Mouse (Mus musculus): ENCODE data around the gene Cirbp. TPM values are rescaled to one million over a fixed set of nuclear protein-coding genes. Genes with fewer than 3 reads are reported as not detected.
A peak's percentile ranks its signal among the peaks of the same experiment; 100 is the strongest.

Cirbp gene
- polyA plus RNA-seq, 1 experiment: 105 TPM

DNA sequence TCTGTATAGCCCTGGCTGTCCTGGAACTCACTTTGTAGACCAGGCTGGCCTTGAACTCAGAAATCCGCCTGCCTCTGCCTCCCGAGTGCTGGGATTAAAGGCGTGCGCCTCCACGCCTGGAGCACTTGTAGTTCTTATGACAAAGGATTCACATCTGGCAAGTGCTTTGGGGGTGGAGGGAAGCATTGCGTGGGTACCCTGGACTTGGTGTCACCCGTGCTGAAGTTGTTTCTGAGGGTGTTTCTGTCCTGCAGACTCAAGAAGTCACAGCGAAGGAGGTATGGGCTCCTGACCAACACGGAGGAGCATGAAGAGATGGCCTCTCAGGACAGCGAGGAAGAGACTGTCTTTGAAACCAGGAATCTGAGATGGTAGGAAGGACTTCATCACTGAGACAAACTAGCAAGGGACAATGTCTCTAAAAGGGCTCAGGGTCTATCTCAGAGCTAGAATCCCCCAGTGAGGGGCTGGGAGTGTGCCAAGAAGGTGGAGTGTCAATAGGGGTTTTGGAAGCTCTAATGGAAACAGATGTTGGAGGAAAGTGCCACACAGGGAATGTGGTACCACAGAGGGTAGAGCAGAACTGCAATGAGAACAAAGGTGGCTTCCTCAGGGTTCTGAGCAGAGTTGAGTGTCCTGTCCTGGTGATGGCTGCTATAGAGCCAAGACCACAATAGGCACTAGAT lies 8.3 kb downstream of the Cirbp start:
- Histone ChIP-seq H3K4me1 (ENCODE audit: control insufficient read depth, insufficient read depth, low read length) (peaks cover 23% of the 10 kb centered on the region), H3K27ac (ENCODE audit: control insufficient read depth, insufficient read depth, low read depth, low read length) (no peak overlapping the region), H3K4me3 (ENCODE audit: control insufficient read depth, low read depth, low read length) (no peak overlapping the region)

GRCm38 (mm10) chr10:80174705-80175104 lies 8.9 kb downstream of the Cirbp start:
- H3K36me3 ChIP-seq (ENCODE audit: control insufficient read depth, insufficient read depth, low read length): peaks cover 4% of the 10 kb centered on the region
- no peaks in the 10 kb centered on the region for H3K27me3 ChIP-seq (ENCODE audit: control insufficient read depth, insufficient read depth, low read length)
- TF ChIP-seq POLR2A (IDR thresholded peaks at IDR 0.05; ENCODE audit: control insufficient read depth, low read depth, low read length) (no peak), CTCF (IDR thresholded peaks at IDR 0.05; ENCODE audit: control insufficient read depth, insufficient read depth, insufficient replicate concordance, low read depth, low read length) (peak; percentile 38; the same call in 1 of the 2 replicates)
- H3K27ac ChIP-seq (ENCODE audit: control insufficient read depth, insufficient read depth, low read depth, low read length): no peak overlapping the region
- H3K4me3 ChIP-seq (ENCODE audit: control insufficient read depth, low read depth, low read length): no peak overlapping the region
- peaks cover 26% of the 10 kb centered on the region for H3K4me1 ChIP-seq (ENCODE audit: control insufficient read depth, insufficient read depth, low read length)

More for the DNA sequence above, 8.3 kb downstream of the Cirbp start:
- Histone ChIP-seq H3K36me3 (ENCODE audit: control insufficient read depth, insufficient read depth, low read length) (peaks cover 4% of the 10 kb centered on the region), H3K27me3 (ENCODE audit: control insufficient read depth, insufficient read depth, low read length) (no peaks in the 10 kb centered on the region)
- TF ChIP-seq CTCF (IDR thresholded peaks at IDR 0.05; ENCODE audit: control insufficient read depth, insufficient read depth, insufficient replicate concordance, low read depth, low read length): no peak

DNA sequence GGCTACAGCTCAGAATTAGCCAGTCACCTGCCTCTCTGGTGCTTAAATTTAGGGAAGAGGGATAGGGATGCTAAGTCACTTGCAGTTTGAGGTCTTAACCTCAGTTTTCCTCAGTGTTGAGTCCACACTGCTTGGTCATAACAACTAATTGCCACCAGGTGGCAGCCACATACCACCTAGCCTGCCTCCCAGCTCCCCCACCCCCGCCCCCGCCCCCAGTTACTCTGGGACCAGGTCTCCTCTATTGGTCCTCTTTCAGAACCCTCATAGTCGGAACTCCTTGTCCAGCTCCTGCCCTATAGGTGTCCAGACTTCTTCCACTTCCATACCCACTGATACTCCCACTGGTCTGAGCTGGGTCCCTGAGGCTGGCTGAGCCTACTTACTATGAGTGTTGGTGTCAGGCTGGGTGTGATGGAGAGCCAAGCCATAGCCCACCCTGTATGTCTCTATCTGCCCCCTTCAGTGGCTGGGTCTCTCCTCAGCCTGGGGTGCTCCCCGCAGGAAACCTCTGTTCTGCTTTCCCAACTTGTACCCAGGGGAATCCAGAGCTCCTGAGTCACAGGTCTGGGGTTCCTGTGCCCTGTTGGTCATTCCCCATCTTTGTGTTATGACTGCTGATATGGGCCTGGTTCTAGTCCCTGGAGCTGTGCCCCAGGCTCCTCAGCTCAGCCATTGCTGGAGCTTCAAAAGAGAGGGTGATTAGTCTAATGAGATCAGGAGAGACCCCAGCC lies 9.9 kb downstream of the Cirbp start:
- Histone ChIP-seq H3K4me1 (ENCODE audit: control insufficient read depth, insufficient read depth, low read length) (peaks cover 26% of the 10 kb centered on the region), H3K36me3 (ENCODE audit: control insufficient read depth, insufficient read depth, low read length) (peaks cover 2% of the 10 kb centered on the region; the same call in 1 of the 2 replicates), H3K4me3 (ENCODE audit: control insufficient read depth, low read depth, low read length) (no peak overlapping the region), H3K27me3 (ENCODE audit: control insufficient read depth, insufficient read depth, low read length) (no peaks in the 10 kb centered on the region), H3K27ac (ENCODE audit: control insufficient read depth, insufficient read depth, low read depth, low read length) (no peak overlapping the region)
- no peak for TF ChIP-seq POLR2A (IDR thresholded peaks at IDR 0.05; ENCODE audit: control insufficient read depth, low read depth, low read length)
- TF ChIP-seq CTCF (IDR thresholded peaks at IDR 0.05; ENCODE audit: control insufficient read depth, insufficient read depth, insufficient replicate concordance, low read depth, low read length): no peak; the same call in 1 of the 2 replicates

DNA sequence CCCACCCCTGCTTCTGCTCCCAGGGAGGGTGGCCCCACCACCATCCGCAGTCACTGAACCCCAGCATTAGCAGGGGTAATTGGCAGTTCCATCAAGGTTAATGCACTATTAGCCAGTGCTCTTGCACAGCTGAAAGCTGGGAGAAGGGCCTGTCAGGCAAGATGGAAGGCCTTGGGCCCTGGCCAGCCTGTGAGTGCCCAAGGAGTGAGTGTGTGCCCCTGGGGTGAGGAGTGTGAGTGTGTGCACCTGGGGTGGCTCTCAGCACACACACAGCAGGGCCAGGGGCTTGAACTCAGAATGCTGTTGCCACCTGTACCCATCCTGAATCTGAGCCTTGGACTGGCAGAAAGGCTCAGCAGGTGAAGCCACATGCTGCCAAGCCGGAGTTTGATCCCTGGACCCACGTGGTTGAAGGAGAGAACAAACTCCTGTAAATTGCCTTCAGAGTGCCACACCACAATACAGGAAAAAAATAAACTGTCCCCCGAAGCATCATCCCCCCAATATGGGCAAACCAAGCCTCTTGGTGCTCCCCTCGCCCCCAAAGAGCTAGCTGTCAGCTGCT lies 10.6 kb downstream of the Cirbp start:
- Histone ChIP-seq H3K36me3 (ENCODE audit: control insufficient read depth, insufficient read depth, low read length) (peaks cover under 1% of the 10 kb centered on the region; the same call in 1 of the 2 replicates), H3K27ac (ENCODE audit: control insufficient read depth, insufficient read depth, low read depth, low read length) (no peak overlapping the region), H3K27me3 (ENCODE audit: control insufficient read depth, insufficient read depth, low read length) (no peaks in the 10 kb centered on the region), H3K4me1 (ENCODE audit: control insufficient read depth, insufficient read depth, low read length) (peaks cover 26% of the 10 kb centered on the region), H3K4me3 (ENCODE audit: control insufficient read depth, low read depth, low read length) (no peak overlapping the region)
- TF ChIP-seq CTCF (IDR thresholded peaks at IDR 0.05; ENCODE audit: control insufficient read depth, insufficient read depth, insufficient replicate concordance, low read depth, low read length): no peak
- TF ChIP-seq POLR2A (IDR thresholded peaks at IDR 0.05; ENCODE audit: control insufficient read depth, low read depth, low read length): no peak

DNA sequence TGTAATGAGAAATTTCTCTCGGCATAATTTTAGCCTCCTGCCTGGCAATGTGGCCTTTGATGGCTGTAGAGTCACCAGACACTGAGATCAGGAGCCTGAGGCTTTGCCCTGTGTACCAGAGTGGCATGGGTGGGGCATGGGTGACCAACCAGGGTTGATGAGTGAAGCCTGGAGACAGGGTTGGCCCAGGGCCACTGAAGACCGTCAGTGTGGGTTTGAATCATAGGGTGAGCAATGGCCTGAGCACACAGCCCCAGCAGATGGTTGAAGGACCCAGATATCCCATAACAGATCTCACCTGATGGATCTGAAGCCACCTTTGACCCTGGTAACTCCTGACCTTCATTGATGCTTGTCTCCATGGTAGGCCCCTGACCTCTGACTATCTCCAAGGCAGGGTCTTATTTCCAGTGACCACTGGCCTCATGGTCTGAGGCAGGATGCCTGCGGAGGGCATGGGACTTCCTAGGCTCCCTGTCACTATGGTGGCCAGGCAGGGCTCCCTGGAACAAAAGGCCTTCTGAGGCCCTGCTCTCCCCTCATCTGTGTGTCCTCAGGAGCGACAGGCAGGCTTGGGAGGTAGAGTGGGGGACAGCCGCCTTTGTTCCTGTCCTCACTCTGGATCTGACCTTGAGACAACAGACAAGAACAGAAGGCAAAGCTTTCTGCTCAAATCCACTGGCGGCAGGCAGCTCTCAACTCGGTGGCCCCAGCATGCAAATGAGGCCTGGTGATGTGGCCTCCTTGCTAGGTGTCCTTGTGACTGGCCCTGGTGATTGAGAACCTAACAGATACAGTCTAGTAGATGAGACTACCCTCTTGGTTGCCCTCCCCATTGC lies 11.9 kb downstream of the Cirbp start:
- peaks cover 16% of the 10 kb centered on the region for H3K4me1 ChIP-seq (ENCODE audit: control insufficient read depth, insufficient read depth, low read length)
- no peak overlapping the region for H3K4me3 ChIP-seq (ENCODE audit: control insufficient read depth, low read depth, low read length)
- no peaks in the 10 kb centered on the region for H3K27me3 ChIP-seq (ENCODE audit: control insufficient read depth, insufficient read depth, low read length)
- no peak for TF ChIP-seq POLR2A (IDR thresholded peaks at IDR 0.05; ENCODE audit: control insufficient read depth, low read depth, low read length)
- TF ChIP-seq CTCF (IDR thresholded peaks at IDR 0.05; ENCODE audit: control insufficient read depth, insufficient read depth, insufficient replicate concordance, low read depth, low read length): no peak
- no peaks in the 10 kb centered on the region for H3K36me3 ChIP-seq (ENCODE audit: control insufficient read depth, insufficient read depth, low read length)
- H3K27ac ChIP-seq (ENCODE audit: control insufficient read depth, insufficient read depth, low read depth, low read length): no peak overlapping the region

DNA sequence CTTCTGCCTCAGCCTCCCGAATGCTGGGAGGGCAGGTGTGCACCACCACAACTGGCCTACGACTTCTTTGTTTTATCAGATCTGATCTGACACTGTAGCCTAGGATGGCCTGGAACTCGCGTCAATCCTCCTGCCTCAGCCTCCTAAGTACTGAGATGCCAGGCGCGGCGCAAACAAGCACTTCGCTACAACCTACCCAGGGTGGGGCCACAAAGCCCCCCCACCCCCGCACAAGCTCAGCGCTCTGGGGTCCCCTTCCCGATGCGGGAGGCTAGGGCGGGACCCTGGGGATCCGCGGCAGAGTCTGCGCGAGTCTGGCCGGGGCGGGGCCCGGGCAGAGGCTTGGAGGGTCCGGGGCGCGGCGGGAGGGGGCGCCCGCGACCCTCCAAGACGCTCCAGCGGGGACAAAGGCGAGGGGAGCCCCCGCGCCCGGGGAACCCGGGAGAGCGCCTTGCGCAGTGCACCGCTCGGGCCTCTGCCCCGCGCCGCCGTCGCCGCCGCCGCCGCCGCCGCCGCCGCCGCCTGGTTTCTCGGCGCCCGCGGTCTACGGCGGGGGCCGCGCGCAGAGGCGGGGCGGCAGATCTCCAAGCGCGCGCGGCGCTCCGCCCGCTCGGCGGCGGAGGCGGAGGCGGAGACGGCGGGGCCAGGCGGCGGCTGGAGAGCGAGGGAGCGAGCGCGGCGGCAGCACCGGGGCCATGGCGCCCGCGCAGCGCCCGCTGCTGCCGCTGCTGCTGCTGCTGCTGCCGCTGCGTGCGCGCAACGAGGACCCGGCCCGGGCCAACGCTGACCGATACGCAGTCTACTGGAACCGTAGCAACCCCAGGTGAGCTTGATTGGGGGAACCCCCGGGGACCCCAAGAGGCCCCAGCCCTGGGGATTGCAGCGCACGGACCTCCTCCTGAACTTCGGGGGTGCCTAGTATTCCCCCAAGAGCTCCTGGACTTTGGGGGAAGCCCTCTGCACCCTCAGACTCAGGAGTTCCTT lies 13.6 kb downstream of the Cirbp start, which contains the start of gene Efna2:
Gene Efna2 (plus strand): TSS at position 415 of the 984 bp plus-strand sequence.
- no peak within 1 kb of the TSS for H3K27ac ChIP-seq (ENCODE audit: control insufficient read depth, insufficient read depth, low read depth, low read length)
- TF ChIP-seq CTCF (IDR thresholded peaks at IDR 0.05; ENCODE audit: control insufficient read depth, insufficient read depth, insufficient replicate concordance, low read depth, low read length): no peak
- no peak for TF ChIP-seq POLR2A (IDR thresholded peaks at IDR 0.05; ENCODE audit: control insufficient read depth, low read depth, low read length)
- no peaks in the 10 kb centered on the region for H3K36me3 ChIP-seq (ENCODE audit: control insufficient read depth, insufficient read depth, low read length)
- no peaks in the 10 kb centered on the region for H3K27me3 ChIP-seq (ENCODE audit: control insufficient read depth, insufficient read depth, low read length)
- peaks cover 11% of the 10 kb centered on the region for H3K4me1 ChIP-seq (ENCODE audit: control insufficient read depth, insufficient read depth, low read length)
- peak within 1 kb of the TSS; percentile 58 for H3K4me3 ChIP-seq (ENCODE audit: control insufficient read depth, low read depth, low read length)

Measured in testis, adult 2 months (tissue).